Mouse (Mus musculus) layer of hippocampus, adult 8-10 months (tissue): Measurements from ENCODE around the gene Rims4. TPM values are rescaled to one million over a fixed set of nuclear protein-coding genes. Genes with fewer than 3 reads are reported as not detected.

ENCODE experiments used
- DNase-seq, 2 experiments: peaks; one replicate each; pipeline ENCODE4 v3.0.0; 2022; ENCODE audit warnings: low spot score in 2 of 2
- total RNA-seq, 4 experiments: library from RNA; stranded (reverse); gene quantifications; 2 replicates each; pipeline ENCODE4 v1.2.4; 2022

Rims4 gene
- total RNA-seq, 4 experiments from 2014 or later = 34.0 to 50.8 (median 41.7) TPM

- DNase-seq = no peak
These were observed 6.5 kb downstream of the Rims4 start for GRCm38 (mm10) chr2:163911826-163912444.

GRCm38 (mm10) chr2:163909604-163910003, 8.9 kb downstream of the Rims4 start:
- no peak for DNase-seq

GRCm38 (mm10) chr2:163907131-163907530, 11.4 kb downstream of the Rims4 start:
- DNase-seq = no peak

- no peak for DNase-seq
These were observed 14.2 kb downstream of the Rims4 start for GRCm38 (mm10) chr2:163904323-163904722.

- DNase-seq = no peak
These were observed 15.0 kb downstream of the Rims4 start for GRCm38 (mm10) chr2:163903461-163903860.

- no peak for DNase-seq
These were observed 16.0 kb downstream of the Rims4 start for GRCm38 (mm10) chr2:163902448-163902847.

- DNase-seq = no peak
These were observed 17.4 kb downstream of the Rims4 start for GRCm38 (mm10) chr2:163901043-163901442.

- no peak for DNase-seq
These were observed 18.5 kb downstream of the Rims4 start for GRCm38 (mm10) chr2:163899910-163900411.

- DNase-seq = no peak
These were observed 20.4 kb downstream of the Rims4 start for GRCm38 (mm10) chr2:163897988-163898535.

GRCm38 (mm10) chr2:163897026-163897425, 21.5 kb downstream of the Rims4 start:
- DNase-seq = no peak

- no peak for DNase-seq
These were observed 23.3 kb downstream of the Rims4 start for GRCm38 (mm10) chr2:163895156-163895555.

GRCm38 (mm10) chr2:163893446-163894370, 24.8 kb downstream of the Rims4 start:
- no peak for DNase-seq

GRCm38 (mm10) chr2:163891271-163891670, 27.2 kb downstream of the Rims4 start:
- no peak for DNase-seq

GRCm38 (mm10) chr2:163890586-163890985, 27.9 kb downstream of the Rims4 start:
- no peak for DNase-seq

- DNase-seq = no peak
These were observed 29.1 kb downstream of the Rims4 start for GRCm38 (mm10) chr2:163889411-163889810.

GRCm38 (mm10) chr2:163882859-163883652, 35.4 kb downstream of the Rims4 start:
- DNase-seq = no peak

GRCm38 (mm10) chr2:163880891-163881290, 37.6 kb downstream of the Rims4 start:
- DNase-seq = no peak

- no peak for DNase-seq
These were observed 41.5 kb downstream of the Rims4 start for GRCm38 (mm10) chr2:163876830-163877498.

- no peak for DNase-seq
These were observed 43.0 kb downstream of the Rims4 start for GRCm38 (mm10) chr2:163875484-163875883.

- no peak for DNase-seq
These were observed 43.6 kb downstream of the Rims4 start for GRCm38 (mm10) chr2:163874877-163875276.

- DNase-seq = no peak
These were observed 46.6 kb downstream of the Rims4 start for GRCm38 (mm10) chr2:163871906-163872305.
